Mouse (Mus musculus): ENCODE measurements around the gene Vwc2l. TPM values are rescaled to one million over a fixed set of nuclear protein-coding genes. Genes with fewer than 3 reads are reported as not detected.

Gene Vwc2l
- 0.04 TPM in 1 of 2 replicates, not detected in the other for polyA plus RNA-seq (2015; fragmentation: Nextera tagmentation; extraction: Ambion mirVana)

DNA sequence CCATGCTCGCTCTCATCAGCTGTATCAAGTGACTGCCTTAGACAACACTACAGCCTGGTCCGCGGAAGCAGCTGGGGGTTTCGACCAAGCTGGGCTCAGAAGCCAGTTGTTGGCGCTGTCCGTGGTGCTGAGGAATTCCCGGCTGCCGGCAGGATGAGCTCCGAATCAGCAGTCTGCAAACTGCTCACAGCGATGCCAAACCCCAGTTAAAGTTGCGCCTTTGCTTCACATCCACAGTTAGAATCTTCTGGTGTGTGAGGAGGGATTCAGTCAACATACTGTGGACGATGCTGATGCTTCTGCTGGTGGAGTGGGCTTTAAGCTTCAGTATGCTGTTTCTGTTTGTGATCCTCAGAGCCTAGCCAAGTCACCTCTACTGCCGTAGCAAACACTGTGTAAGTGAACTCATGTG, at the start of gene Vwc2l:
Gene Vwc2l (plus strand): TSS at position 61 of the 412 bp plus-strand sequence.
- 11% methylated on average over 13 of the region's 13 CpGs for WGBS
- ATAC-seq (ENCODE audit: insufficient number of reproducible peaks, low FRiP score, low TSS enrichment, low read depth) = no peak

DNA sequence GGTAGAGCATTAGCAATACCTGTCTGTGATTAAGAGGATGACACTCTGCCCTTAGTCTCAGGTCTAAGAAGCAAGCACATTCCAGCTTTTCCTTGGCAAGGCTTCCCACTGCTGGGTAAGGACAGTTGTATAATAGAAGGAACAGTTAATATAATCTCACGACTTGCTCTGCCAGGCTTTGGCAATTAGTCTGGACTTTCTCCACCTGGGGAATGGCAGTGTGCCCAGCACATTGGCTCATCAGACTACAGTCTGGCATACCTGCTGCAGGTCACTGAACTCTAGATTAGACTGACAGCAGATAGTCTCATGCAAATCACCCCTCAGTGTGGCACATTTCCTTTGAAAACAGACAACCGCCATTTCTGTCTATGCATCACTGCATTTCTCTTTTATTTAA, 33.0 kb upstream of the Vwc2l start:
- Histone ChIP-seq H3K4me1 (no peaks in the 10 kb centered on the region), H3K4me3 (no peak overlapping the region), H3K4me2 (no peak overlapping the region), H3K9ac (no peak overlapping the region), H3K27ac (no peak overlapping the region), H3K36me3 (no peaks in the 10 kb centered on the region), H3K9me3 (no peaks in the 10 kb centered on the region), H3K27me3 (no peaks in the 10 kb centered on the region)
- WGBS = 77% methylated on average over 2 of the region's 2 CpGs
- no peak for ATAC-seq (ENCODE audit: insufficient number of reproducible peaks, low FRiP score, low TSS enrichment, low read depth)

More for the DNA sequence above, at the start of gene Vwc2l:
- Histone ChIP-seq H3K36me3 (no peaks in the 10 kb centered on the region), H3K27me3 (no peaks in the 10 kb centered on the region), H3K9ac (no peak within 1 kb of the TSS), H3K9me3 (no peaks in the 10 kb centered on the region), H3K4me3 (no peak within 1 kb of the TSS), H3K4me2 (no peak within 1 kb of the TSS), H3K27ac (no peak within 1 kb of the TSS), H3K4me1 (no peaks in the 10 kb centered on the region)

DNA sequence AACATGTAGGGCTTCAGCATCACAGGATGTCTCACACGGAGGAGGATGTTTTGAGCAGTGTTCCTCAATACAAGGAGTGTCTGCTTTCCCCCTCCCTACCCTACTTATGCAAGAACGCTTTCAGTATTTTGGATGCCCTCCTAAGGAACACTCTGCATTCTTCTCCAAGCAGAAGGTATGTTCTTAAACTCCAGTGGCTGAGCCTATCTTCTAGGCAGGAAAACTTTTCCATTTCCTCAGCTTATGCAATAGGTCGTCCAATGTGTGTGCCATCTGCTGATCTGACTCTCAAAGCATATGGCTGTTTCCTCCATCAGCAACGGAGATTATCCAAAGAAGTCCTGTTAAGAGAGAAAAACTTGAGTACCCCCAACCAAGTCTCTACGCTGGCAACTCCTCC, 25.2 kb upstream of the Vwc2l start:
- no peak overlapping the region for H3K27ac ChIP-seq
- WGBS = 74% methylated on average over 5 of the region's 5 CpGs
- H3K27me3 ChIP-seq = no peaks in the 10 kb centered on the region

DNA sequence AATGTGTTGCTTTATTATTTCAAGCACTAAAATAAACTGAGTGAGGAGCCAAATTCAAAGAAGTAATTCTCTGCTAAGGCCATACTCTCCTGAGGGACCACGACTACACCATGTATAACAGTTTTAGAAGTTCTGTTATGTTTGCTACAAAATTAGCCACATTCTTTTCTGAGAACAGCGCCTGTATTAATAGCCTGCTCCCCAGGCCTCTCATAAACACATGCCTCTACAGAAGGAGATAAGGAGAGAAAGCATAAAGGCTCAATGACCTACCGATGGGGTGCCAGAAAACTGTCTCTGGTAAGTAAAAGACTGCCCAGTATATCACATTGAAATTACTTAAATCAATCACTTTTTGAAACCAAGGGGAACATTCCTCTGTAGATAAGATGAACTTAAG, 21.6 kb upstream of the Vwc2l start:
- Histone ChIP-seq H3K4me1 (no peaks in the 10 kb centered on the region), H3K4me2 (no peak overlapping the region), H3K27me3 (no peaks in the 10 kb centered on the region), H3K9me3 (no peaks in the 10 kb centered on the region), H3K4me3 (no peak overlapping the region), H3K9ac (no peak overlapping the region), H3K36me3 (no peaks in the 10 kb centered on the region), H3K27ac (no peak overlapping the region)
- 63% methylated on average over 3 of the region's 3 CpGs for WGBS
- ATAC-seq (ENCODE audit: insufficient number of reproducible peaks, low FRiP score, low TSS enrichment, low read depth) = no peak

More for the DNA sequence above, 25.2 kb upstream of the Vwc2l start:
- Histone ChIP-seq H3K4me1 (no peaks in the 10 kb centered on the region), H3K4me2 (no peak overlapping the region), H3K4me3 (no peak overlapping the region), H3K9me3 (no peaks in the 10 kb centered on the region), H3K36me3 (no peaks in the 10 kb centered on the region), H3K9ac (no peak overlapping the region)
- no peak for ATAC-seq (ENCODE audit: insufficient number of reproducible peaks, low FRiP score, low TSS enrichment, low read depth)

DNA sequence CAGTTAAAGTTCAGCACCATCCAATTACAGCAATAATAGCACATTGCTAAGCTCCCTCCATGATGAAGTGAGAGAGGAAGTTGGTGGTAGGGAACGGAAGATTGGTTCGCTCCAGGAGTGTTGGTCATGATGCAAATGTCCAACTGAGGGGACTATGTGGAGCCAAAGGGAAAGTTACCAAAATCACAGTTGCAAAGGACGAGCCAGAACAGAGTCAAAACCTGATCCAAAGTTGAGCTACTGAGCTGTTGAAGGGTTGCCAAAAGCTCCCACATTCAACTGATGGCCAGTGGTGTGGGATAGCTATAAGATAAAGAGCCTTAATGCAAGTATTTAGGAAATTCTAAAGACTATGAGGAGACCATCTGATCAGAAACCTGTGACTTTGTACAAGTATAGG, 19.7 kb upstream of the Vwc2l start:
- Histone ChIP-seq H3K36me3 (no peaks in the 10 kb centered on the region), H3K4me3 (no peak overlapping the region), H3K27me3 (no peaks in the 10 kb centered on the region), H3K27ac (no peak overlapping the region), H3K9ac (no peak overlapping the region), H3K9me3 (no peaks in the 10 kb centered on the region), H3K4me1 (no peaks in the 10 kb centered on the region), H3K4me2 (no peak overlapping the region)
- WGBS = 70% methylated on average over 3 of the region's 3 CpGs
- ATAC-seq (ENCODE audit: insufficient number of reproducible peaks, low FRiP score, low TSS enrichment, low read depth) = no peak

DNA sequence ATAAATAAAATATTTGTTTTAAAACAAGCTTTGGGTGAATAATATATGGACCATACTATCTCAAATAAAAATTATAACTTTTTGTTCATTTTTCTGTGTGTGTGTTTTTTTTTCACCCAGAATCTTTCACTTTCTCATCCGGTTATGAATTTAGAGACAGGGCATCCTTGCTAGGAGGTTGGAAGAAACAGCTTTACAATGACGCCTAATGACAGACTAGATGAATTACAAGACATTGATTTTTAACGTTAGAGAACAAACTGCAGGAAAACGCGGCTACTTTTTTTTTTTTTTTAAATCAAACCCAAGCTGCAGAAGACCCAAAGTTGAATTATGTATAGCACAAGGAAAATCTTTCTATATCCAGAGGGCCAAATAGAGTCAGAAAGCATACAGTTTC, 470 bp upstream of the Vwc2l start:
- Histone ChIP-seq H3K27me3 (no peaks in the 10 kb centered on the region), H3K4me3 (no peak overlapping the region), H3K4me2 (no peak overlapping the region), H3K27ac (no peak overlapping the region), H3K4me1 (no peaks in the 10 kb centered on the region), H3K9me3 (no peaks in the 10 kb centered on the region), H3K9ac (no peak overlapping the region), H3K36me3 (no peaks in the 10 kb centered on the region)
- 61% methylated on average over 5 of the region's 5 CpGs for WGBS
- ATAC-seq (ENCODE audit: insufficient number of reproducible peaks, low FRiP score, low TSS enrichment, low read depth) = no peak

DNA sequence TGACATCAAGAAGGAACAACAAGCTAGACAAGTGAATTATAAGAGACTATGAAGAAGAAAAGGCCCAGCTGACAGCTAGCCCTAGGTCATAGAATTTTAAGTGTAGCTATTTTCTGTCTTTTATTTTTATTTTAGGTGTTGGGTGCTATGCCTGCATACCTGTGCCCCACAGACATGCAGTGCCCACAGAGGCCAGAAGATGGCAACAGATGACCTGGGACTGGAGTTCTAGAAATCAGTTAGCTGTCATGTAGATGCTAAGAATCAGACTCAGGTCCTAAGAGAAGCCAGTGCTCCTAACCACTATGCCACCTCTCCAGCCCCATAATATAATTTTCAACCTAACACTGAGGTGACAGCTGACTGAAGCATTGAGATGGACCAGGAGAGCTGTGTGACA, 61.6 kb downstream of the Vwc2l start:
- no peak for ATAC-seq (ENCODE audit: insufficient number of reproducible peaks, low FRiP score, low TSS enrichment, low read depth)
- H3K9ac ChIP-seq = no peak overlapping the region
- H3K27me3 ChIP-seq = no peaks in the 10 kb centered on the region
- no peak overlapping the region for H3K4me3 ChIP-seq
- H3K36me3 ChIP-seq = no peaks in the 10 kb centered on the region
- no peaks in the 10 kb centered on the region for H3K9me3 ChIP-seq
- H3K4me1 ChIP-seq = no peaks in the 10 kb centered on the region
- H3K27ac ChIP-seq = no peak overlapping the region
- H3K4me2 ChIP-seq = no peak overlapping the region

DNA sequence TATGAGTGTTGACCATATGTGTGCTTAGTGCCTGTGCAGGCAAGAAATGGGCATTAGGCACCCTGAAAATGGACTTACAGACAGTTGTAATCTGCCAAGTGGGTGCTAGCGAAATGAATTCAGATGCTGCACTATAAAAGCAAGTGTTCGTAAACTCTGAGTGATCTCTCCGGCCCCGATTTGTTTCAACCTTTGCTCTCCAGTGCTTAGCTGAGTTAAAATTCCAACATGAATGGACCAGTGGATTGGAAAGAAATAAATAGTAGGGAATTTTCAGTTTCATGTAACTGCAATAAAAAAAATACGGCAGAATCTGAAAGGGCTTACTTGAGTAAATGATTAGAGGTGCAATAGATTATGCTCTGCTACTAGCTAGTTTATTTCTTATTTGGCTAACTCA, 66.1 kb downstream of the Vwc2l start:
- H3K4me2 ChIP-seq = no peak overlapping the region
- WGBS = 80% methylated on average over 5 of the region's 5 CpGs
- ATAC-seq (ENCODE audit: insufficient number of reproducible peaks, low FRiP score, low TSS enrichment, low read depth) = no peak

DNA sequence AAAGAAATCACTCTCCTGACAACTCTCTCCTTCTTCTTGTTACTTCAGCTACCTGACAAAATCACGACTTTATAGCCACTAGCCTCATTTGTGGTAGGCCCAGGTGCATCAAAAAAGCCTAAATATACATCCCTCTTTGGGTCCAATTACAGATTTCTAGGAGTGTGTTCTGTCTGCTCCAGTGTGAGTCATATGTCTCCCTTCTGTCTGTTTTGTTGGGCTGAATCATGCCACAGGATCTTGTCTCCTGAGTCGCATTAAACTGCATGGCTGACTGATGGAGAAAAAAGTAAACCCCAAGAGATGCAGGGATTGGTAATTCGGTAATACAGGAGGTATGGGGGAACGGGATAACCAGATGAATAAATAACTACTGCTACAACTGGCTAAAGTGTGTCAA, 69.6 kb downstream of the Vwc2l start:
- Histone ChIP-seq H3K4me3 (no peak overlapping the region), H3K36me3 (no peaks in the 10 kb centered on the region), H3K9ac (no peak overlapping the region), H3K4me1 (no peaks in the 10 kb centered on the region), H3K27me3 (no peaks in the 10 kb centered on the region), H3K9me3 (no peaks in the 10 kb centered on the region), H3K27ac (no peak overlapping the region), H3K4me2 (no peak overlapping the region)
- 73% methylated on average over 4 of the region's 4 CpGs for WGBS
- ATAC-seq (ENCODE audit: insufficient number of reproducible peaks, low FRiP score, low TSS enrichment, low read depth) = no peak

More for the DNA sequence above, 66.1 kb downstream of the Vwc2l start:
- Histone ChIP-seq H3K27me3 (no peaks in the 10 kb centered on the region), H3K4me1 (no peaks in the 10 kb centered on the region), H3K9ac (no peak overlapping the region), H3K36me3 (no peaks in the 10 kb centered on the region), H3K4me3 (no peak overlapping the region), H3K27ac (no peak overlapping the region), H3K9me3 (no peaks in the 10 kb centered on the region)

DNA sequence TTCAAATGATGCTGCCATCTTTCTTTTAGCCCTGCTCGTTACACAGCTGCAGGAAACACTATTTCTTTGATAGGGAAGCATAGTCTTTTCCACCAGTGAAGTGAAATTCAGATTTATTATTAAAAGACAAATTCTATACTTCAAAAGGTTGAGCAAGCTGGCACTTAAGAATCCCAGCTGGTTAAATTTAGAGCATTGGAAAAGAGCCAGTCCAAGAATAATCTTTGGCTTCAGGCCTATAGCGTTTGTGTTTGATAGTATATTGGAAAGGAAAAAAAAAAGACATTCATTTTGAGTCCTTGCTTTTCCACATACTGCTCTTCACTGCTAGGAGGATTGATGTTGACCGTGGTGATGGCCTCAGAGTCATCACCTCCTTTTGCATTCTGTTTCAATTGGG, 77.9 kb downstream of the Vwc2l start:
- no peak overlapping the region for H3K9ac ChIP-seq
- no peak overlapping the region for H3K4me2 ChIP-seq
- H3K4me1 ChIP-seq = no peaks in the 10 kb centered on the region
- H3K9me3 ChIP-seq = no peaks in the 10 kb centered on the region
- no peak overlapping the region for H3K4me3 ChIP-seq
- 63% methylated on average over 3 of the region's 3 CpGs for WGBS
- ATAC-seq (ENCODE audit: insufficient number of reproducible peaks, low FRiP score, low TSS enrichment, low read depth) = no peak
- no peaks in the 10 kb centered on the region for H3K36me3 ChIP-seq
- H3K27me3 ChIP-seq = no peaks in the 10 kb centered on the region
- no peak overlapping the region for H3K27ac ChIP-seq

DNA sequence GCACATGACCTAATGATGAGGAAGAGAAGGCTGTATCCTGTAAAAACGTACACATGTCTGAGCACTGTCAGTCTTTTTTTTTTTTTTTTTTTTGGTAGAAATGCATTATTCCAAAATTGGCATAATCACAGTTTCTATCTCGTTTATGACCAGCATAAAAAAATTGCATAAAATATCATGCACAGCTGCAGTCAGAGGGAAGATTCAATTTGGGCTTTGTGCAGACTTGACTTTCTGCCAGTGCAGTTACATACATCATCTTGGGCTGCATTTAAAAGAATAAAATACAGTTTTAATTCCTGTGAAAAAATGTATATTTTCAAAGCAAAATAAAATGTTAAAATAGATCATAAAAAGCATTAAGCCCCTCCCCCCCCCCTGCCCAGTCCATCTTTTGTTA, 97.6 kb downstream of the Vwc2l start:
- no peaks in the 10 kb centered on the region for H3K27me3 ChIP-seq
- H3K9me3 ChIP-seq = no peaks in the 10 kb centered on the region
- H3K36me3 ChIP-seq = no peaks in the 10 kb centered on the region
- WGBS = 36% methylated on average over 2 of the region's 2 CpGs
- no peak for ATAC-seq (ENCODE audit: insufficient number of reproducible peaks, low FRiP score, low TSS enrichment, low read depth)
- H3K4me2 ChIP-seq = no peak overlapping the region
- H3K4me1 ChIP-seq = no peaks in the 10 kb centered on the region
- H3K4me3 ChIP-seq = no peak overlapping the region
- no peak overlapping the region for H3K9ac ChIP-seq
- no peak overlapping the region for H3K27ac ChIP-seq

DNA sequence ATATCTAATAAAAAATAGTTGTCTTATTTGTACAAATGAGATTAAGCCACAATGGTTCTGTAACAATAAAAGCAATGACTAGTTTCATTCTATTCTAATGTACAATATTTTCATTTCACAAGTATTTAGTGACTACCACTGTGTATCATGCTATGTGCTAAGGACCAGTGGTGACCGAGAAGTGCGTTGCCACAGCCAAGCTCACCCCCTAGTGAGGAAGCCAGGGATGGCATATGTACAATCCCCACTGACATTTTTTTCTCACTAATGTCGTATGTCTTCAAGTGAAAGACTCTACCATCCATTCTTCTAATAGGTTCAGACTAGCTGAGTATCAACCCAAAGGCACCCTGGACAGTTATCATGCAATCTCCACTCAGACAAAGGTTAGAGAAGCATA, 107.7 kb downstream of the Vwc2l start:
- no peak for ATAC-seq (ENCODE audit: insufficient number of reproducible peaks, low FRiP score, low TSS enrichment, low read depth)
- no peak overlapping the region for H3K4me2 ChIP-seq
- WGBS = 76% methylated on average over 3 of the region's 3 CpGs
- no peak overlapping the region for H3K27ac ChIP-seq
- H3K4me3 ChIP-seq = no peak overlapping the region
- no peaks in the 10 kb centered on the region for H3K36me3 ChIP-seq
- no peak overlapping the region for H3K9ac ChIP-seq
- no peaks in the 10 kb centered on the region for H3K9me3 ChIP-seq
- no peaks in the 10 kb centered on the region for H3K4me1 ChIP-seq
- no peaks in the 10 kb centered on the region for H3K27me3 ChIP-seq

DNA sequence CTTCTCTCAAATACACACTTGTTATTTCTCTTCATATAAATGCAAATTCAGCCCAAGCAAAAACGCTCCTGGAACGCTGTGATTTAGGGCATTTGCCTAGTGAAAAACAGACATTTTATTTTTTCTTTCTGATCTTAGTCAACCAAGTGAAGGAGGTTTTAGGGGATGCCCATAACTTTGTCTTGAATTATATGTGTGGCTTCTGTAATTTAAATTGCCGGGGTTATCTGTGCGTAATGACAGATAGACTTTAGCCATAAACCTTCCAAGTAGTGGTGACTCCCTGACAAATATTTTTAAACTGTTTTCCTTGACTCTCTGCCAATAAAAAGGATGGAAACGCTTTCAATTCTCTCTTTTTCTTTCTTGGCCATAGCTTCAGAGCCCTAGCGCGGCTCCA, 116.7 kb downstream of the Vwc2l start:
- H3K9ac ChIP-seq = no peak overlapping the region
- H3K27me3 ChIP-seq = no peaks in the 10 kb centered on the region
- no peak overlapping the region for H3K27ac ChIP-seq
- no peaks in the 10 kb centered on the region for H3K9me3 ChIP-seq
- H3K4me1 ChIP-seq = no peaks in the 10 kb centered on the region
- no peak overlapping the region for H3K4me2 ChIP-seq
- ATAC-seq (ENCODE audit: insufficient number of reproducible peaks, low FRiP score, low TSS enrichment, low read depth) = no peak
- WGBS = 74% methylated on average over 7 of the region's 7 CpGs
- no peak overlapping the region for H3K4me3 ChIP-seq
- H3K36me3 ChIP-seq = no peaks in the 10 kb centered on the region

Measured in limb, embryonic 15.5 days (tissue).